Mouse (Mus musculus) erythroblast, embryonic 14.5 days (primary cell): ENCODE results near the gene Smad1.

ENCODE experiments used
- GATA1 ChIP-seq: IDR thresholded peaks from 2 replicates; pipeline ENCODE4 v1.6.1; 2012; ENCODE audit warnings: low read length, inconsistent platforms, mixed read lengths
- TAL1 ChIP-seq: IDR thresholded peaks from 3 replicates; pipeline ENCODE4 v1.6.1; 2012; ENCODE audit warnings: low read length, inconsistent platforms, mixed read lengths

GRCm38 (mm10) chr8:79310801-79311200, 88.5 kb downstream of the Smad1 start:
- TF ChIP-seq TAL1 (no peak), GATA1 (no peak)
